Mouse (Mus musculus) naive thymus-derived CD4-positive, alpha-beta T cell, adult 5 months (primary cell): Measurements from ENCODE around the gene Rccd1. TPM values are rescaled to one million over a fixed set of nuclear protein-coding genes. Genes with fewer than 3 reads are reported as not detected.

Experiments used
- polyA plus RNA-seq: library from polyadenylated mRNA; unstranded; fragments of 100-300 nt; shearing (Covaris generic); gene quantifications from one replicate; pipeline ENCODE4 v1.2.1, GENCODE M21; 2017

Rccd1 gene
- 32.9 TPM for polyA plus RNA-seq

GRCm38 (mm10) chr7:80324043-80324815 is at the start of gene Rccd1:
Gene Rccd1 (minus strand): TSS chr7:80324454.

GRCm38 (mm10) chr7:80371041-80371751 is 46.9 kb upstream of the Rccd1 start, which contains the start of gene Man2a2:
Gene Man2a2 (minus strand): TSS chr7:80371375.

GRCm38 (mm10) chr7:80342858-80343257 is 18.6 kb upstream of the Rccd1 start, which contains the start of gene Hddc3:
Gene Hddc3 (plus strand): TSS chr7:80343104.

GRCm38 (mm10) chr7:80340793-80341192 is 16.5 kb upstream of the Rccd1 start, which contains the start of gene Unc45a:
Gene Unc45a (minus strand): TSS chr7:80341005.

GRCm38 (mm10) chr7:80294062-80294763 is 30.0 kb downstream of the Rccd1 start, which contains the start of gene Prc1:
Gene Prc1 (plus strand): TSS chr7:80294450.

GRCm38 (mm10) chr7:80268897-80269750 is 55.1 kb downstream of the Rccd1 start, which contains the start of gene Vps33b:
Gene Vps33b (plus strand): TSS chr7:80269649.

GRCm38 (mm10) chr7:80260625-80261371 is 63.5 kb downstream of the Rccd1 start, which contains the start of gene Ngrn:
Gene Ngrn (plus strand): TSS chr7:80261215.

GRCm38 (mm10) chr7:80246148-80246721 is 78.0 kb downstream of the Rccd1 start, which contains the start of gene Ttll13:
Gene Ttll13 (plus strand): TSS chr7:80246376.

Other genes starting within 250 kb of the Rccd1 start
- 103 TPM for gene Idh2, start 209.1 kb downstream of the Rccd1 start, polyA plus RNA-seq
- gene Sema4b, start 137.6 kb downstream of the Rccd1 start, polyA plus RNA-seq: 5.6 TPM
- gene Cib1, start 91.6 kb downstream of the Rccd1 start, polyA plus RNA-seq: 70.5 TPM
- gene Gdpgp1, start 91.6 kb downstream of the Rccd1 start, polyA plus RNA-seq: 5.2 TPM
- 0.20 TPM for gene Ttll13, start 78.1 kb downstream of the Rccd1 start, polyA plus RNA-seq
- gene Ngrn, start 63.2 kb downstream of the Rccd1 start, polyA plus RNA-seq: 32.5 TPM
- gene Vps33b, start 54.8 kb downstream of the Rccd1 start, polyA plus RNA-seq: 39.3 TPM
- gene Prc1, start 30.0 kb downstream of the Rccd1 start, polyA plus RNA-seq: 2.4 TPM
- 195 TPM for gene Unc45a, start 16.6 kb upstream of the Rccd1 start, polyA plus RNA-seq
- gene Hddc3, start 18.6 kb upstream of the Rccd1 start, polyA plus RNA-seq: 3.9 TPM
- gene Man2a2, start 46.9 kb upstream of the Rccd1 start, polyA plus RNA-seq: 105 TPM
- not detected for gene Fes, start 63.5 kb upstream of the Rccd1 start, polyA plus RNA-seq
- gene Furin, start 81.0 kb upstream of the Rccd1 start, polyA plus RNA-seq: 71.7 TPM
- 13.2 TPM for gene Blm, start 210.7 kb upstream of the Rccd1 start, polyA plus RNA-seq